Mouse (Mus musculus) embryonic facial prominence, embryonic 11.5 days (tissue): Measurements from ENCODE around the gene Wfikkn1. TPM values are rescaled to one million over a fixed set of nuclear protein-coding genes. Genes with fewer than 3 reads are reported as not detected.

ENCODE experiments used
- ATAC-seq: fragments of 200-750 bp; cut with Nextera tagmentation; replicated peaks from 2 replicates; pipeline ENCODE4 v1.8.0; 2017; ENCODE audit warnings: low read depth; ENCODE audit not compliant: insufficient number of reproducible peaks, low FRiP score, low TSS enrichment
- DNase-seq: peaks from one replicate; pipeline ENCODE4 v3.0.0-alpha.2; 2015; ENCODE audit warnings: low spot score
- H3K27ac ChIP-seq: fragments of 300-500 bp; sonication (generic); replicated peaks from 2 replicates; pipeline ENCODE4 v1.5.1; 2014; ENCODE audit warnings: mild to moderate bottlenecking, low read depth, low read length, control low read depth
- H3K27me3 ChIP-seq: fragments of 300-500 bp; sonication (generic); 2 replicates; pipeline ENCODE4 v1.6.1; 2014; ENCODE audit warnings: mild to moderate bottlenecking, low read length, moderate library complexity, mixed read lengths; ENCODE audit not compliant: control insufficient read depth, insufficient read depth
- H3K36me3 ChIP-seq: fragments of 300-500 bp; sonication (generic); replicated peaks from 2 replicates; pipeline ENCODE4 v1.6.1; 2014; ENCODE audit warnings: low read depth, mild to moderate bottlenecking, low read length, moderate library complexity, mixed read lengths; ENCODE audit not compliant: control insufficient read depth, insufficient read depth
- H3K4me1 ChIP-seq: fragments of 300-500 bp; sonication (generic); 2 replicates; pipeline ENCODE4 v1.6.1; 2014; ENCODE audit warnings: low read length, mixed read lengths; ENCODE audit not compliant: control insufficient read depth, insufficient read depth
- H3K4me2 ChIP-seq: fragments of 300-500 bp; sonication (generic); 2 replicates; pipeline ENCODE4 v1.6.1; 2014; ENCODE audit warnings: low read depth, mild to moderate bottlenecking, control low read depth, low read length, moderate library complexity
- H3K4me3 ChIP-seq: fragments of 300-500 bp; sonication (generic); 2 replicates; pipeline ENCODE4 v1.5.1; 2014; ENCODE audit warnings: low read depth, low read length, control low read depth
- H3K9ac ChIP-seq: fragments of 300-500 bp; sonication (generic); replicated peaks from 2 replicates; pipeline ENCODE4 v1.6.1; 2014; ENCODE audit warnings: mild to moderate bottlenecking, control low read depth, low read length
- H3K9me3 ChIP-seq: fragments of 300-500 bp; sonication (generic); replicated peaks from 2 replicates; pipeline ENCODE4 v1.6.1; 2016; ENCODE audit warnings: mild to moderate bottlenecking, low read length, inconsistent platforms, mixed read lengths; ENCODE audit not compliant: control insufficient read depth
- WGBS: fragments of 180-500 bp; shearing (Covaris S2); extraction: QIAGEN DNeasy Blood & Tissue Kit; methylation state at CpG from one replicate; pipeline ENCODE4 v1.1.7; 2014; 5-methylcytosine and 5-hydroxymethylcytosine counted together
- polyA plus RNA-seq: library from polyadenylated mRNA; unstranded; fragments of >200 nt; fragmentation: Nextera tagmentation; extraction: Ambion mirVana; gene quantifications from 2 replicates; pipeline ENCODE4 v1.2.1, GENCODE M21; 2014

The Wfikkn1 gene
- polyA plus RNA-seq, 1 experiment from 2014 or later = 0.87 TPM

DNA sequence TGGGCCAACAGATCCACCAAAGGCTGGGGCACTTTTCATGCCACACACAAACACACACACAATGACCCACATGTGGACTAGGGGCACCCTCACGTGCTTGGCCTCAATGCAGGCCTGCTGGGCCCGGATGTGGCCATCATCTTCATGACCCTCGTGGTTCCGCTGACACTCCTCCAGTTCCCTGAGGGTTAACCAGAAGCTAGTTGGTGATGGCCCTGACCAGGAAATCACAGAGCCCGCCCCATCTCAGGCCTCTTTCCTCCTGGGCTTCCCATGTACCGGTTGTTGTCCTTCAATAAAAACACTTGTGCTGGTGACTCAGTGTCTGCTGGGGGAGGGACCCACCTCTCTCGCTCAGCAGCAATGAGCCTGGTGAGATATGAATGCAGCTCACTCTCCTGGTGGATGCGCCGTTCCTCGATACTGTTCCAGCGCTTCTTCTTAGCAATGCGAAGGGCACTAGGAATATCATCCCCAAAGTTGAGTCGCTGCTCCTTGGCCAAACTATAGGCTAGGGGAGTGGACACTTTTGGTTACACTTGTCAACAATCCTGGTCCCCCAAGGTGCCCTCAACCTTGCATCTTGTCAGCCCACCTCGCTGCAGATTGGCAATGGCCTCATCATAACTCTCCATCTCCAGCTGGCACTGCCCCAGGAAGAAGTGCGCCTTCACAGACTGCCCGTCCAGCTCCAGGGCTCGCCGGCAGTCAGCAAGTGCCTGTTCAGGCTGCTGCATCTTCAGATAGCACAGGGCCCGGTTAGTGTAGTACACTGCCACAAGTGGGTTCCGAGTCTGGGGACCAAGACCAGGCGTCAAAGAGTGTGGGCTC, 49.0 kb downstream of the Wfikkn1 start:
- Histone ChIP-seq H3K4me1 (peaks cover 27% of the 10 kb centered on the region), H3K4me2 (peak overlapping the region; percentile 75), H3K27me3 (no peaks in the 10 kb centered on the region), H3K9ac (peak overlapping the region; percentile 87), H3K36me3 (peaks cover 2% of the 10 kb centered on the region), H3K27ac (no peak overlapping the region), H3K9me3 (no peaks in the 10 kb centered on the region), H3K4me3 (peak overlapping the region; percentile 89)
- DNase-seq (no peak), ATAC-seq (no peak)
- 59% methylated on average over 21 of the region's 21 CpGs for WGBS

- Histone ChIP-seq H3K4me1 (peaks cover 23% of the 10 kb centered on the region), H3K9me3 (no peaks in the 10 kb centered on the region), H3K4me2 (peak overlapping the region; percentile 75), H3K36me3 (peaks cover 2% of the 10 kb centered on the region), H3K9ac (no peak overlapping the region), H3K27ac (no peak overlapping the region), H3K27me3 (no peaks in the 10 kb centered on the region), H3K4me3 (peak overlapping the region; percentile 89; the same call in 1 of the 2 replicates)
- WGBS = 84% methylated on average over 14 of the region's 14 CpGs
- ATAC-seq (no peak), DNase-seq (no peak)
These were observed 49.7 kb downstream of the Wfikkn1 start for GRCm38 (mm10) chr17:25830806-25831431.

GRCm38 (mm10) chr17:25830200-25830753, 50.4 kb downstream of the Wfikkn1 start:
- DNase-seq (no peak), ATAC-seq (no peak)
- no peaks in the 10 kb centered on the region for H3K27me3 ChIP-seq
- H3K27ac ChIP-seq = no peak overlapping the region
- 89% methylated on average over 4 of the region's 4 CpGs for WGBS
- peak overlapping the region; percentile 42; the same call in 1 of the 2 replicates for H3K4me2 ChIP-seq
- no peaks in the 10 kb centered on the region for H3K9me3 ChIP-seq
- H3K4me3 ChIP-seq = no peak overlapping the region
- H3K36me3 ChIP-seq = peaks cover 2% of the 10 kb centered on the region
- H3K4me1 ChIP-seq = peaks cover 23% of the 10 kb centered on the region
- no peak overlapping the region for H3K9ac ChIP-seq

GRCm38 (mm10) chr17:25829558-25830017, 51.1 kb downstream of the Wfikkn1 start:
- H3K4me1 ChIP-seq = peaks cover 20% of the 10 kb centered on the region
- no peak for DNase-seq
- 39% methylated on average over 8 of the region's 8 CpGs for WGBS
- H3K36me3 ChIP-seq = no peaks in the 10 kb centered on the region; the same call in none of the 2 replicates
- no peaks in the 10 kb centered on the region for H3K27me3 ChIP-seq
- no peak overlapping the region for H3K27ac ChIP-seq
- H3K9me3 ChIP-seq = no peaks in the 10 kb centered on the region
- peak overlapping the region; percentile 42 for H3K4me2 ChIP-seq
- ATAC-seq = no peak
- H3K9ac ChIP-seq = peak overlapping the region; percentile 80
- peak overlapping the region; percentile 53 for H3K4me3 ChIP-seq

- Histone ChIP-seq H3K9ac (peak within 1 kb of the TSS; percentile 80), H3K36me3 (no peaks in the 10 kb centered on the region; the same call in none of the 2 replicates), H3K9me3 (no peaks in the 10 kb centered on the region), H3K4me2 (peak within 1 kb of the TSS; percentile 42), H3K4me3 (peak within 1 kb of the TSS; percentile 53), H3K4me1 (peaks cover 20% of the 10 kb centered on the region), H3K27ac (peak within 1 kb of the TSS; percentile 68), H3K27me3 (no peaks in the 10 kb centered on the region)
- WGBS = 1% methylated on average over 32 of the region's 32 CpGs
- DNase-seq = peak; percentile 84
- peak; percentile 20; the same call in 1 of the 2 replicates for ATAC-seq
These were observed 51.7 kb downstream of the Wfikkn1 start, which contains the start of gene Jmjd8 for GRCm38 (mm10) chr17:25828712-25829557. Gene Jmjd8 (plus strand): TSS chr17:25828867.

GRCm38 (mm10) chr17:25828223-25828594, 52.4 kb downstream of the Wfikkn1 start:
- H3K4me1 ChIP-seq = peaks cover 18% of the 10 kb centered on the region
- H3K9ac ChIP-seq = peak overlapping the region; percentile 80; the same call in 1 of the 2 replicates
- 84% methylated on average over 8 of the region's 8 CpGs for WGBS

More at GRCm38 (mm10) chr17:25828223-25828594, 52.4 kb downstream of the Wfikkn1 start:
- H3K9me3 ChIP-seq = no peaks in the 10 kb centered on the region
- H3K4me2 ChIP-seq = peak overlapping the region; percentile 42
- H3K36me3 ChIP-seq = no peaks in the 10 kb centered on the region; the same call in none of the 2 replicates
- H3K4me3 ChIP-seq = no peak overlapping the region
- ATAC-seq (no peak), DNase-seq (no peak)
- no peak overlapping the region for H3K27ac ChIP-seq
- H3K27me3 ChIP-seq = no peaks in the 10 kb centered on the region
